Mouse (Mus musculus) forebrain, embryonic 15.5 days (tissue): ENCODE measurements around the gene Psd4. TPM values are rescaled to one million over a fixed set of nuclear protein-coding genes. Genes with fewer than 3 reads are reported as not detected.

ENCODE experiments used
- ATAC-seq: fragments of 200-750 bp; cut with Nextera tagmentation; replicated peaks from 2 replicates; pipeline ENCODE4 v1.8.0; 2017; ENCODE audit warnings: mild to moderate bottlenecking, moderate TSS enrichment, moderate library complexity
- H3K27ac ChIP-seq: fragments of 300-500 bp; sonication (generic); replicated peaks from 2 replicates; pipeline ENCODE4 v1.5.1; 2015; ENCODE audit warnings: mild to moderate bottlenecking, inconsistent platforms
- H3K27me3 ChIP-seq: fragments of 300-500 bp; sonication (generic); 2 replicates; pipeline ENCODE4 v1.6.1; 2015; ENCODE audit warnings: inconsistent platforms
- H3K36me3 ChIP-seq: fragments of 300-500 bp; sonication (generic); 2 replicates; pipeline ENCODE4 v1.6.1; 2015; ENCODE audit warnings: mild to moderate bottlenecking, inconsistent platforms
- H3K4me1 ChIP-seq: fragments of 300-500 bp; sonication (generic); 2 replicates; pipeline ENCODE4 v1.6.1; 2015; ENCODE audit warnings: inconsistent platforms
- H3K4me2 ChIP-seq: fragments of 300-500 bp; sonication (generic); replicated peaks from 2 replicates; pipeline ENCODE4 v1.6.1; 2015; ENCODE audit warnings: mild to moderate bottlenecking, inconsistent platforms
- H3K4me3 ChIP-seq: fragments of 300-500 bp; sonication (generic); 2 replicates; pipeline ENCODE4 v1.5.1; 2015; ENCODE audit warnings: mild to moderate bottlenecking, inconsistent platforms
- H3K9ac ChIP-seq: fragments of 300-500 bp; sonication (generic); replicated peaks from 2 replicates; pipeline ENCODE4 v1.6.1; 2015; ENCODE audit warnings: mild to moderate bottlenecking, inconsistent platforms
- H3K9me3 ChIP-seq: fragments of 300-500 bp; sonication (generic); 2 replicates; pipeline ENCODE4 v1.6.1; 2016; ENCODE audit warnings: inconsistent platforms
- WGBS: fragments of 180-500 bp; shearing (Covaris S2); methylation state at CpG from one replicate; pipeline ENCODE4 v1.1.7; 2015; ENCODE audit warnings: mixed read lengths; 5-methylcytosine and 5-hydroxymethylcytosine counted together
- polyA plus RNA-seq: library from polyadenylated mRNA; unstranded; fragments of >200 nt; fragmentation: Nextera tagmentation; extraction: Ambion mirVana; gene quantifications from 2 replicates; pipeline ENCODE4 v1.2.1, GENCODE M21; 2015

Psd4 gene
- polyA plus RNA-seq, 1 experiment from 2014 or later, result 0.59 TPM

DNA sequence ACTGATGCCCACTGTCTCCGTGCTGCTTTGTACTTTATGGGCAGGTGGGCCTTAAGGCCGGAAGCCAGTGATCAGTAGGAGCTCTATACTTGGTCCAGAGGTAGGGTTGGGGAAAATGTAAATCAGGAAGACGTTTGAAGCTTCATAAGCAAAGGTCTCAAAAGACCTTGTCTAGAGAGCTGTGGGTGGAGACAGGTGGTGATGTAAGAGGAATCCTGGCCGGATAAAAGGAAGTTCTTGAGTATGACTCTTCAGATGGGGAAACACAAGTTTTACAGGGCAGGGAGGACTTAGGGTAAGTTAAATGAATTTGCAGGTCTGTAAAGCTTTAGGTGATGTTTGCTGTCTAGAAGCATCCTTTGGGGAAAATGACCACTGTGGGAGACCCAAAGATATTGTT lies 81.7 kb downstream of the Psd4 start:
- no peak overlapping the region for H3K9ac ChIP-seq

DNA sequence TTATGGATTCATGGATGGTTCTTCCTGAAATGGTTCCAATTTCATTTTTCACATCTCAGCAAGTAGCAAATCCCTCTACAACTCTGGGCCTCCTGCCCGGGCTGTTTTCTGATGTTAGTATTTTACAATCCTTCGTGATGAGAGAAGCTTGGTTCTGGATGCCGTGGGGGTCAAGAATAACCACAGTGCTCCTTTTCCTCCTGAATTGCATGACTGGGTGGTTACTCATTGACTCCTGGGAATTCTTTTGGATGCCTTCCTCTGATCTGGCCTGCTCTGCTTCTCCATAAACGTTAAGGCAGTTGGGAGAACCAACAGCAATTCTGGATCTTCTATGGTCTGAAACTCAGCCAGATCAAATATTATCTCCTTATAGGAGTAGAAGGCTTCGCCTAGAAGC lies 85.8 kb downstream of the Psd4 start:
- no peaks in the 10 kb centered on the region for H3K9me3 ChIP-seq
- no peak overlapping the region for H3K4me2 ChIP-seq
- H3K9ac ChIP-seq, result no peak overlapping the region
- H3K27ac ChIP-seq, result no peak overlapping the region
- no peaks in the 10 kb centered on the region for H3K27me3 ChIP-seq
- H3K4me3 ChIP-seq, result no peak overlapping the region
- no peaks in the 10 kb centered on the region for H3K36me3 ChIP-seq
- ATAC-seq, result no peak
- WGBS, result 95% methylated on average over 5 of the region's 5 CpGs
- H3K4me1 ChIP-seq, result no peaks in the 10 kb centered on the region

More for the DNA sequence above, 81.7 kb downstream of the Psd4 start:
- Histone ChIP-seq H3K27me3 (0 out of 2 replicates have a peak, but pooled peaks cover 9% of the 10 kb centered on the region), H3K4me2 (no peak overlapping the region), H3K4me3 (no peak overlapping the region), H3K36me3 (no peaks in the 10 kb centered on the region), H3K27ac (no peak overlapping the region), H3K4me1 (no peaks in the 10 kb centered on the region), H3K9me3 (no peaks in the 10 kb centered on the region)
- 84% methylated on average over 4 of the region's 4 CpGs for WGBS
- no peak for ATAC-seq

DNA sequence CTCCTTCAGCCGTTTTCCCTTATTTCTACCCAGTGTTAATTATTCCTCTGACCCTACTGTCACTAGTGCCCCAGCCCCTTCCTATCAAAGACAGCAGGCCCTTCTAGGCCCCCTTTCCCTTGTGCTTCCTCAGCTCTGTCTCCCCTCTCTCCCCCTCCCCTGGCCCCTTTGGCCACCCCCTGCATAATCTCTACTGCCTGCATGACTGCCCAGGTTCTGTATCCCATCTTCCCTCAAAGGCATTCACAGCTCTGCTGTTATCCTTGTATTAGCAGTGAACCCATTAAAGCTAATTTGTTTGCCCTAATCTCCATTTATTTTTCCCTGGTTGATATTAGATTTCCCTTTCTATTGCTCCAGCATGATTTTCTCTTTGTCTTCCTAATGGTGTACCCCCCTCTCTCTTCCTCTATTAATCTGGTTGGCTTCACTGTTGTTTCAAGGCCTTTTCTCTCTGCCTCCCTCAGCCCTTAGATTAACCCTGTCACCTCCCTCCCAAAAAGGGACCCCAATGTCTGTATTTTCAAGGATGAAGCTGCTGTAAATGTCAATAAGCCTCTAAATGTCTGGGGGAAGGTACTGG lies 87.1 kb downstream of the Psd4 start:
- Histone ChIP-seq H3K27me3 (no peaks in the 10 kb centered on the region), H3K9ac (no peak overlapping the region), H3K4me2 (no peak overlapping the region), H3K36me3 (no peaks in the 10 kb centered on the region), H3K27ac (no peak overlapping the region), H3K4me3 (no peak overlapping the region), H3K9me3 (no peaks in the 10 kb centered on the region), H3K4me1 (no peaks in the 10 kb centered on the region)
- ATAC-seq, result no peak
- 10% methylated on average over 1 of the region's 1 CpGs for WGBS

DNA sequence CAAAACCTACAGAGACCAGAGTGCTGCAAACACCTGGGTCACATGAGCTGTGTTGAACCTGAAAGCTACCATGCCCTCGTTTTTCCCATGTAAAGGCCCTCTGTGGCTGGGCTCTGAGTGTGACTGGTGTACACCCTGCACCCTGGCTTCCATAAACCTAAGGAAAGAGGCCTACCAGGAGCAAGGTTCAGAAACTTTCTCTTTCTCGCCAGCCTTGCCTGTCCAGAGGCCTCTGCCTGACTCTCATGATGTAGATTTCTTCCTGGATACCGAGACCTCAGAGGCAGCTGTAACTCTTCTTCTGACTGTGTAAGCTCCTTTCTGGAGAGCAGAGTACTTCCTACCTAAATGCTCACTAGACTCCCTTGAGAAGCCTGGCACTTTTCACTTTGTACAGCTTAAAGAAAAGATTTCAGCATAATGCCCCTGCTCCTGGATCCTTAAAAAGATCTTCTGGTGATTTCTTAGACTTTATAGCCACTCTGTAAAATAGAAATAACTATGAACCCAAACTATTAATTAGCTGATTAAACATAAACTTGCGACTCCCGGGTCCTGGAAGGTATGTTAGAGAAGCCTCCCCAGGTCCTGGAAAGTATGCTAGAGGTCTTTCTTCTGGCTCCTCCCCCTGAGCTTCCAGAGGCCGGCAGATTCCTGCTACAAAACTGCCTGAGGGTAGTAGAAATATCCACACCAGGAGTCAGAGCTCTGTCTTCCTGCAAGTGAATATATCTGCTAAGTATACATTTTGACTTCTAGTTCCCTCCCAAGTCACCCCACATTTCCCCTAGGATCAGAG lies 87.9 kb downstream of the Psd4 start:
- no peak for ATAC-seq
- Histone ChIP-seq H3K36me3 (no peaks in the 10 kb centered on the region), H3K27ac (no peak overlapping the region), H3K9me3 (no peaks in the 10 kb centered on the region), H3K9ac (no peak overlapping the region), H3K27me3 (no peaks in the 10 kb centered on the region), H3K4me2 (no peak overlapping the region), H3K4me3 (no peak overlapping the region), H3K4me1 (no peaks in the 10 kb centered on the region)
- WGBS, result 39% methylated on average over 6 of the region's 6 CpGs

DNA sequence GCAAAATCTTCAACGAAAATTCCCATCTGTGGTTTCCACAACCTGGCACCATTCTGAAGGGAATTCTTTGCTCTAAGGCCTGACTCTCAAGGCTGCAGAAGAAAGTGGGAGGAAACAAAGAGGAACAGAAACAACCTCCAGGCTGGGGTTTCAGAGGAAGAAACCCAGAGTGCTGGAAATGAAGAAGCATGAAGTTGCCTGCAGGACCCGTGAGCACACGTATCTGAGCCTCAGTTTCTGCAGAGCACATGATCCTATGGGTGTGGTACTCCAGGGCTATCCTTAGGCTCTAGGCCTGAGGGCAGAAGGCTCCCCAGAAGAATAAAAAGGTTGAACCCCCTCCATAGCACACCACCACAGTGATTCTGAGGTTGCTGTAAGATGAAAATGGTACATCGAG lies 89.5 kb downstream of the Psd4 start:
- Histone ChIP-seq H3K27ac (no peak overlapping the region), H3K9me3 (no peaks in the 10 kb centered on the region), H3K9ac (no peak overlapping the region), H3K4me2 (no peak overlapping the region), H3K4me3 (no peak overlapping the region), H3K27me3 (no peaks in the 10 kb centered on the region), H3K4me1 (no peaks in the 10 kb centered on the region), H3K36me3 (no peaks in the 10 kb centered on the region)
- ATAC-seq, result no peak
- 84% methylated on average over 4 of the region's 4 CpGs for WGBS

DNA sequence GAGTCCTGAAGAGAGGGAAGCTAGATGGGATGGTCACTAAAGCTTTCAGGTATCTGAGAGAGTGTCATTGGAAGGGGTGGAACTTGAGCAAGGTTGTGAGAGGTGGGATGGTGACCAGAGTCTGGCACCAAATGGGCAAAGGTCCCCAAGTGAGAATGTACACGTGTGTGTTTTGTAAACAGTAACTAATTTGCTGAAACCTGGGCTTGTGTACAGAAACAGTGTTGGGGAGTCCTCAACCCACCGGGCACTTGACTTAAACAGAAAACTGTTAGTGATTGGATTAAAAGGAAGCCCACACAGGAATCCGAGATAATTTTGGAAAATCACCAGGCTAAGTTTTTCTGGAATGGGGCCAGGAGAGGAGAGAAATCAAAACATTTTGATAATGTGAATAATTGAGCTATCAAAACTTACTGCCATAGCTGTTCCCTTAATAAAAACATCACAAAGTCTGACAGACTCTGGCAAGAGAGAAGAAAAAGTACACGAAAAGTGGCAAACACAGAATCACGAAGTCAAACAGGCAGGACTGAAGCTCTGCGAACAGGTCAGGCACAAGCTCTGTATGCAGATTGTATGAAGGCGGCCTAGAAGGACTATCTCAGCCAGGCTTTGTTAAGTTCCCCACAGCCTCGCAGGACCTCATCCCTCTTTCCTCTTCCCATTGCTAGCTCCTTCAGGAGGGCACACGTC lies 92.9 kb downstream of the Psd4 start:
- Histone ChIP-seq H3K9ac (no peak overlapping the region), H3K4me3 (no peak overlapping the region), H3K9me3 (no peaks in the 10 kb centered on the region), H3K36me3 (no peaks in the 10 kb centered on the region), H3K4me2 (no peak overlapping the region), H3K4me1 (no peaks in the 10 kb centered on the region), H3K27ac (no peak overlapping the region), H3K27me3 (no peaks in the 10 kb centered on the region)
- WGBS, result 40% methylated on average over 9 of the region's 9 CpGs
- no peak for ATAC-seq

DNA sequence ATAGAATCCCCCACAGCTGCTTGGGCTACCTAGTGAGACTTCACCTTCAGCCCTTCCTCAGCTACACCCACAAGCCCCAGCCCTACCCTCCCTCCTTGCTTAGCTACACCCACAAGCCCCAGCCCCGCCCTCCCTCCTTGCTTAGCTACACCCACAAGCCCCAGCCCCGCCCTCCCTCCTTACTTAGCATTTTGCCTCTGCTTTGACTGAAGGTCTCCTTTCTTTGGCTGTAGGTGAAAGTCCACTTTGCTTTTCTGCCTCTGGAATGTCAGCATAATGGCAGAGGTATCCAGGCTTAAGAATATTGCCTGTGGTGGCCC lies 93.4 kb downstream of the Psd4 start:
- no peak overlapping the region for H3K9ac ChIP-seq
- H3K27ac ChIP-seq, result no peak overlapping the region
- H3K27me3 ChIP-seq, result no peaks in the 10 kb centered on the region
- no peak for ATAC-seq
- H3K36me3 ChIP-seq, result no peaks in the 10 kb centered on the region
- H3K4me3 ChIP-seq, result no peak overlapping the region
- no peaks in the 10 kb centered on the region for H3K9me3 ChIP-seq
- 29% methylated on average over 2 of the region's 2 CpGs for WGBS
- no peak overlapping the region for H3K4me2 ChIP-seq
- H3K4me1 ChIP-seq, result no peaks in the 10 kb centered on the region

Other genes starting within 250 kb of the Psd4 start
- not detected in 2 replicates for gene Il1f8, start 214.4 kb upstream of the Psd4 start, polyA plus RNA-seq
- gene Il1f9, start 181.1 kb upstream of the Psd4 start, polyA plus RNA-seq, result not detected in 2 replicates
- not detected in 2 replicates for gene Il1f6, start 152.2 kb upstream of the Psd4 start, polyA plus RNA-seq
- gene Il1f5, start 90.6 kb upstream of the Psd4 start, polyA plus RNA-seq, result not detected in 2 replicates
- gene Il1f10, start 76.4 kb upstream of the Psd4 start, polyA plus RNA-seq, result not detected in 2 replicates
- 0.15 and 0.17 TPM in 2 replicates for gene Il1rn, start 30.7 kb upstream of the Psd4 start, polyA plus RNA-seq
- gene Pax8, start 108.0 kb downstream of the Psd4 start, polyA plus RNA-seq, result 0.26 and 0.33 TPM in 2 replicates